Mouse (Mus musculus) thymus, adult 2 months (tissue): ENCODE results near the gene Cd2.

Experiments
- CTCF ChIP-seq: fragments of 200-500 bp; IDR thresholded peaks from 2 replicates; pipeline ENCODE4 v1.5.1; 2012; ENCODE audit warnings: mild to moderate bottlenecking, control low read depth, low read length, moderate library complexity, borderline replicate concordance; ENCODE audit not compliant: control insufficient read depth, poor library complexity, insufficient read depth; ENCODE audit errors: extremely low read depth
- POLR2A ChIP-seq: fragments of 200-500 bp; IDR thresholded peaks from 2 replicates; pipeline ENCODE4 v1.6.1; 2012; ENCODE audit warnings: mild to moderate bottlenecking, low read length, control low read depth, moderate library complexity; ENCODE audit not compliant: control insufficient read depth, poor library complexity, insufficient read depth; ENCODE audit errors: extremely low read depth

- TF ChIP-seq POLR2A, result no peak
- TF ChIP-seq CTCF, result no peak
Measured at GRCm38 (mm10) chr3:101318516-101319170, 30.9 kb upstream of the Cd2 start.
